Mouse (Mus musculus) heart, adult 2 months (tissue): Measurements from ENCODE around the gene Dlg4.

Experiments
- CTCF ChIP-seq: fragments of 200-600 bp; IDR thresholded peaks from 2 replicates; pipeline ENCODE4 v1.8.1; 2022; ENCODE audit warnings: antibody characterized with exemption, mild to moderate bottlenecking, moderate library complexity
- EP300 ChIP-seq: fragments of 200-500 bp; IDR thresholded peaks from 2 replicates; pipeline ENCODE4 v1.6.1; 2011; ENCODE audit warnings: low read depth, low read length, control low read depth; ENCODE audit not compliant: insufficient read depth
- POLR2A ChIP-seq: fragments of 200-500 bp; IDR thresholded peaks from 2 replicates; pipeline ENCODE4 v1.6.1; 2011; ENCODE audit warnings: mild to moderate bottlenecking, low read depth, low read length, control low read depth; ENCODE audit not compliant: insufficient read depth

DNA sequence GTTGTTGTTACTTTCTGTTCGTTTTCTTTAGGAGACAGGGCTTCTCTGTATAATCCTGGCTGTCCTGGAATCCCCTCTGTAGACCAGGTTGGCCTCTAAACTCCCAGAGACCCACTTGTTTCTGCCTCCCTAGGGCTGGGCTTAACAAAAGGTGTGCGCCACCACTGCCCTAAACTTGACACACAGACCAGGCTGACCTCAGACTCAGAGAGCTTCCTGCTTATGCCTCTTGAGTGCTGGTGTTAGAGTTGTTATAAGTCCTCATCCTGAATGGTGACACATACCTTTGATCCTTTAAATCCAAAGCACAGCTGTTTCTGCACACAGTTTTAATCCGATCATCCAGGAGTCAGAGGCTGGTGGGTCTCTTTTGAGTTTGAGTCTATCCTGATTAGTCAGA is 23.8 kb upstream of the Dlg4 start:
- TF ChIP-seq CTCF: no peak
- TF ChIP-seq POLR2A: no peak
- no peak for TF ChIP-seq EP300
